14 mouse cellular contexts compared by ENCODE assay signal in the genomic region with DNA sequence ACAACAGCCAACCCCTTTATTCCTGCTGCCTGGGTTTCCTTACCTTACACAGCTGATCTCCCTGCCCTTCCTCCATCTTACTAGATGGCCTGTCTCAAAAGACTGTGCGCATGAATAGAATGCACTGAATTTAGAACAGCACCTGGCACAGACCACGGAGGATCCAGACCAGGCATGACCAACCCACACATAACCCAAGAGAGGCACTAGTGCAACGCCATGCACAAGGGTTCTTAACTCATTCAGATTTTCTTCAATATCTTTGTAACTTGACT. TPM values are rescaled to one million over a fixed set of nuclear protein-coding genes. Genes with fewer than 3 reads are reported as not detected.
DNase-seq lines count a peak whose midpoint lies in the region; ATAC-seq and TF ChIP-seq lines count a peak whose summit lies in the region.
"Had no signal": no experiment of that assay in that cellular context is flagged by ENCODE, and none has a peak within 500 bp of the region (broad histone marks: within the 10 kb centered on the region; RNA-seq: fewer than 3 reads in every experiment).

No protein-coding gene starts in this region.

- no peak for TF ChIP-seq POLR2A in heart, adult 2 months (IDR thresholded peaks at IDR 0.05; ENCODE audit: insufficient read depth, low read depth, low read length)

- no peak for DNase-seq in heart, adult 2 months
- no peak for DNase-seq in heart, postnatal 36 days
- DNase-seq in layer of hippocampus, adult 2 months (ENCODE audit: low spot score in 2 of 2): no peak
- no peak for DNase-seq in layer of hippocampus, adult 11-12 months (ENCODE audit: low spot score)
- DNase-seq in hindbrain, postnatal 0 days (ENCODE audit: low spot score): no peak
- DNase-seq in Muller cell, postnatal 12 days (ENCODE audit: inconsistent ontology term): no peak
- no peak for DNase-seq in retina, embryonic 14.5 days (ENCODE audit: low spot score)
- DNase-seq: kidney, postnatal 14 days; right cerebral cortex, postnatal 4 days; thymus, adult 18-20 months had no signal

- no peaks in the 10 kb centered on the region; the same call in 1 of the 2 replicates for H3K79me2 ChIP-seq in heart, adult 2 months (replicated peaks; ENCODE audit: control insufficient read depth, insufficient read depth, low read length)

- H3K27ac ChIP-seq in heart, adult 2 months: peak overlapping the region; percentile 61; the same call in 1 of the 2 replicates
- peak overlapping the region; percentile 90 for H3K27ac ChIP-seq in layer of hippocampus, adult 2 months
- 0 out of 2 replicates have a peak overlapping the region, but pooled peaks have one; percentile 76 for H3K27ac ChIP-seq in hindbrain, postnatal 0 days
- peak overlapping the region; percentile 68 for H3K27ac ChIP-seq in liver, embryonic 16.5 days (ENCODE audit: low read length)
- H3K27ac ChIP-seq: liver, embryonic 14.5 days had no signal

- no peak overlapping the region for H3K9ac ChIP-seq in heart, adult 2 months (ENCODE audit: low read depth, low read length)
- H3K9ac ChIP-seq in hindbrain, postnatal 0 days (replicated peaks; ENCODE audit: low read length): no peak overlapping the region; the same call in 1 of the 2 replicates
- H3K9ac ChIP-seq in liver, embryonic 16.5 days (ENCODE audit: low read depth, low read length): no peak overlapping the region
- H3K9ac ChIP-seq: embryonic facial prominence, embryonic 13.5 days; liver, embryonic 14.5 days had no signal

- H3K4me3 ChIP-seq in heart, adult 2 months: no peak overlapping the region
- no peak overlapping the region; the same call in 1 of the 2 replicates for H3K4me3 ChIP-seq in layer of hippocampus, adult 2 months
- no peak overlapping the region for H3K4me3 ChIP-seq in hindbrain, postnatal 0 days (ENCODE audit: low read length)
- no peak overlapping the region for H3K4me3 ChIP-seq in liver, embryonic 16.5 days (ENCODE audit: low read depth, low read length)
- H3K4me3 ChIP-seq: embryonic facial prominence, embryonic 13.5 days had no signal

- H3K36me3 ChIP-seq in heart, adult 2 months (ENCODE audit: control insufficient read depth, insufficient read depth, low read length): peaks cover 3% of the 10 kb centered on the region; the same call in 1 of the 2 replicates
- no peaks in the 10 kb centered on the region for H3K36me3 ChIP-seq in hindbrain, postnatal 0 days (ENCODE audit: insufficient read depth, low read length)
- no peaks in the 10 kb centered on the region for H3K36me3 ChIP-seq in liver, embryonic 16.5 days (ENCODE audit: control insufficient read depth, insufficient read depth)
- H3K36me3 ChIP-seq: embryonic facial prominence, embryonic 13.5 days had no signal

- WGBS in heart, adult 2 months: 57% methylated on average over 3 of the region's 3 CpGs
- WGBS in hindbrain, postnatal 0 days: 85% methylated on average over 3 of the region's 3 CpGs
- 61% methylated on average over 3 of the region's 3 CpGs for WGBS in liver, embryonic 16.5 days (ENCODE audit: insufficient replicate concordance)

- TF ChIP-seq CTCF in heart, adult 2 months (IDR thresholded peaks at IDR 0.05): no peak
- TF ChIP-seq CTCF in layer of hippocampus, adult 2 months (conservative IDR thresholded peaks at IDR 0.05): no peak
- TF ChIP-seq CTCF in hindbrain, postnatal 0 days (IDR thresholded peaks at IDR 0.05; ENCODE audit: low read depth): no peak

- peaks cover 18% of the 10 kb centered on the region for H3K4me1 ChIP-seq in heart, adult 2 months (ENCODE audit: control insufficient read depth, insufficient read depth, low read length)
- H3K4me1 ChIP-seq in hindbrain, postnatal 0 days (ENCODE audit: insufficient read depth, low read length): peaks cover 41% of the 10 kb centered on the region
- H3K4me1 ChIP-seq in liver, embryonic 16.5 days (ENCODE audit: control insufficient read depth, low read depth, low read length): peaks cover 27% of the 10 kb centered on the region

- intact Hi-C loops in heart, adult 2 months (cut with DNase I): loop anchor here (5.0 kb wide), 1 partner anchor 82 kb away; no protein-coding TSS in a partner anchor
- intact Hi-C loops in heart, postnatal 36 days (cut with DNase I): loop anchor here (5.0 kb wide), 2 partner anchors 82 to 132 kb away; no protein-coding TSS in a partner anchor

- H3K27me3 ChIP-seq in heart, adult 2 months (ENCODE audit: control insufficient read depth, insufficient read depth, low read length): no peaks in the 10 kb centered on the region
- no peaks in the 10 kb centered on the region for H3K27me3 ChIP-seq in hindbrain, postnatal 0 days (ENCODE audit: insufficient read depth, low read length)
- H3K27me3 ChIP-seq in liver, embryonic 16.5 days (ENCODE audit: control insufficient read depth, insufficient read depth, low read depth, low read length): peaks cover 16% of the 10 kb centered on the region
- H3K27me3 ChIP-seq: embryonic facial prominence, embryonic 13.5 days had no signal

- H3K9me3 ChIP-seq in hindbrain, postnatal 0 days (ENCODE audit: low read length): no peaks in the 10 kb centered on the region
- H3K9me3 ChIP-seq in liver, embryonic 16.5 days (replicated peaks; ENCODE audit: control insufficient read depth, low read length): no peaks in the 10 kb centered on the region
- H3K9me3 ChIP-seq: embryonic facial prominence, embryonic 13.5 days had no signal

- ATAC-seq in hindbrain, postnatal 0 days: no peak
- no peak for ATAC-seq in liver, embryonic 16.5 days (ENCODE audit: low read depth)
- ATAC-seq: forebrain, embryonic 16.5 days had no signal

- no peak for TF ChIP-seq EP300 in heart, adult 2 months (IDR thresholded peaks at IDR 0.05; ENCODE audit: insufficient read depth, low read depth, low read length)

- no peak overlapping the region for H3K4me2 ChIP-seq in hindbrain, postnatal 0 days (ENCODE audit: low read depth, low read length)
- no peak overlapping the region for H3K4me2 ChIP-seq in liver, embryonic 16.5 days (ENCODE audit: low read depth, low read length)
- H3K4me2 ChIP-seq: embryonic facial prominence, embryonic 13.5 days had no signal

RNA-seq across cellular contexts. Expression of a gene that starts 2.9 kb away (rescaled TPM):
- total RNA-seq in heart, adult 2 months (2021): 10 to 100 TPM; 40.7 to 41.4 TPM
- 25.7 and 43.2 TPM in 2 replicates for polyA plus RNA-seq in heart, adult 2 months (2012; rRNA removed)
- total RNA-seq in heart, postnatal 36 days (2021): 10 to 100 TPM; 37.2 to 44.4 TPM
- total RNA-seq in layer of hippocampus, adult 2 months (2021): 10 to 100 TPM; 81.1 to 95.5 TPM
- total RNA-seq in hindbrain, postnatal 0 days (2014; rRNA removed): 42.2 and 65.0 TPM in 2 replicates
- polyA plus RNA-seq in hindbrain, postnatal 0 days (2015; fragmentation: Nextera tagmentation; extraction: Ambion mirVana): 45.2 and 48.6 TPM in 2 replicates
- 15.2 and 15.9 TPM in 2 replicates for polyA plus RNA-seq in liver, embryonic 16.5 days (2015; fragmentation: Nextera tagmentation; extraction: Ambion mirVana)
